Mouse (Mus musculus) hindbrain, embryonic 14.5 days (tissue): ENCODE data around the gene Wdr19. TPM values are rescaled to one million over a fixed set of nuclear protein-coding genes. Genes with fewer than 3 reads are reported as not detected.
"Not testable (repeated sequence)": the region's sequence is repeated elsewhere in the genome, so short reads cannot be mapped to it uniquely, and the experiment has no call there.

ENCODE experiments used
- ATAC-seq: fragments of 200-750 bp; cut with Nextera tagmentation; 2 replicates; pipeline ENCODE4 v1.8.0; 2017; ENCODE audit warnings: moderate number of reproducible peaks, mild to moderate bottlenecking, moderate TSS enrichment, moderate library complexity; ENCODE audit not compliant: low FRiP score
- DNase-seq: peaks from one replicate; pipeline ENCODE4 v3.0.0-alpha.2; 2015; ENCODE audit warnings: low spot score
- H3K27ac ChIP-seq: fragments of 300-500 bp; sonication (generic); 2 replicates; pipeline ENCODE4 v1.5.1; 2014; ENCODE audit warnings: mild to moderate bottlenecking, moderate library complexity
- H3K27me3 ChIP-seq: fragments of 300-500 bp; sonication (generic); 2 replicates; pipeline ENCODE4 v1.6.1; 2014; ENCODE audit warnings: mild to moderate bottlenecking, low read length, mixed read lengths; ENCODE audit not compliant: control insufficient read depth, insufficient read depth
- H3K36me3 ChIP-seq: fragments of 300-500 bp; sonication (generic); replicated peaks from 2 replicates; pipeline ENCODE4 v1.6.1; 2014; ENCODE audit not compliant: control insufficient read depth, insufficient read depth
- H3K4me1 ChIP-seq: fragments of 300-500 bp; sonication (generic); replicated peaks from 2 replicates; pipeline ENCODE4 v1.6.1; 2014; ENCODE audit warnings: antibody characterized with exemption, low read length, mixed read lengths; ENCODE audit not compliant: control insufficient read depth, insufficient read depth
- H3K4me2 ChIP-seq: fragments of 300-500 bp; sonication (generic); replicated peaks from 2 replicates; pipeline ENCODE4 v1.6.1; 2014; ENCODE audit warnings: mild to moderate bottlenecking, moderate library complexity
- H3K4me3 ChIP-seq: fragments of 300-500 bp; sonication (generic); replicated peaks from 2 replicates; pipeline ENCODE4 v1.5.1; 2014; ENCODE audit warnings: mild to moderate bottlenecking, low read length
- H3K9ac ChIP-seq: fragments of 300-500 bp; sonication (generic); 2 replicates; pipeline ENCODE4 v1.6.1; 2014
- H3K9me3 ChIP-seq: fragments of 300-500 bp; sonication (generic); 2 replicates; pipeline ENCODE4 v1.6.1; 2016; ENCODE audit warnings: low read length; ENCODE audit not compliant: control insufficient read depth
- WGBS: fragments of 180-500 bp; shearing (Covaris S2); extraction: QIAGEN DNeasy Blood & Tissue Kit; methylation state at CpG from one replicate; pipeline ENCODE4 v1.1.7; 2014; 5-methylcytosine and 5-hydroxymethylcytosine counted together
- polyA plus RNA-seq: library from polyadenylated mRNA; unstranded; fragments of >200 nt; fragmentation: Nextera tagmentation; extraction: Ambion mirVana; gene quantifications from 2 replicates; pipeline ENCODE4 v1.2.1, GENCODE M21; 2014

Gene Wdr19
- polyA plus RNA-seq, 1 experiment from 2014 or later, result 15.7 TPM

DNA sequence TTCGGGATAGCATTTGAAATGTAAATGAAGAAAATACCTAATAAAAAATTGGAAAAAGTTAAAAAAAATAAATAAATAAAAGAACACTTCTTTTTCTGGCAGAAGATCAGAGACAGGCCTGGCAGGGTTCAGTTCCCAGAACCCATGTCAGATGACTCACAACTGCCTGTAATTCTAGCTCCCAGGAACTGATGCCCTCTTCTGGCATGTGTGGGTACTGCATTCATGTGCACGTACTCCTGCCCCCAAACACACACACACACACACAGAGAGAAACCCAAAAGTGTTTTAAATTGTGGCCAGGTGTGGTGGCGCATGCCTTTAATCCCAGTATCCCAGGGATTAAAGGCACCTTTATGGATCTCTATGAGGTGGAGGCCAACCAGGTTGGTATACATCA, 84.7 kb downstream of the Wdr19 start:
- no peak for ATAC-seq
- no peak overlapping the region for H3K27ac ChIP-seq
- H3K9ac ChIP-seq, result no peak overlapping the region
- no peaks in the 10 kb centered on the region for H3K4me1 ChIP-seq
- H3K36me3 ChIP-seq, result peaks cover 21% of the 10 kb centered on the region
- no peaks in the 10 kb centered on the region for H3K27me3 ChIP-seq
- WGBS, result 98% methylated on average over 3 of the region's 3 CpGs
- no peak overlapping the region for H3K4me3 ChIP-seq
- DNase-seq, result no peak
- no peak overlapping the region for H3K4me2 ChIP-seq
- no peaks in the 10 kb centered on the region for H3K9me3 ChIP-seq

DNA sequence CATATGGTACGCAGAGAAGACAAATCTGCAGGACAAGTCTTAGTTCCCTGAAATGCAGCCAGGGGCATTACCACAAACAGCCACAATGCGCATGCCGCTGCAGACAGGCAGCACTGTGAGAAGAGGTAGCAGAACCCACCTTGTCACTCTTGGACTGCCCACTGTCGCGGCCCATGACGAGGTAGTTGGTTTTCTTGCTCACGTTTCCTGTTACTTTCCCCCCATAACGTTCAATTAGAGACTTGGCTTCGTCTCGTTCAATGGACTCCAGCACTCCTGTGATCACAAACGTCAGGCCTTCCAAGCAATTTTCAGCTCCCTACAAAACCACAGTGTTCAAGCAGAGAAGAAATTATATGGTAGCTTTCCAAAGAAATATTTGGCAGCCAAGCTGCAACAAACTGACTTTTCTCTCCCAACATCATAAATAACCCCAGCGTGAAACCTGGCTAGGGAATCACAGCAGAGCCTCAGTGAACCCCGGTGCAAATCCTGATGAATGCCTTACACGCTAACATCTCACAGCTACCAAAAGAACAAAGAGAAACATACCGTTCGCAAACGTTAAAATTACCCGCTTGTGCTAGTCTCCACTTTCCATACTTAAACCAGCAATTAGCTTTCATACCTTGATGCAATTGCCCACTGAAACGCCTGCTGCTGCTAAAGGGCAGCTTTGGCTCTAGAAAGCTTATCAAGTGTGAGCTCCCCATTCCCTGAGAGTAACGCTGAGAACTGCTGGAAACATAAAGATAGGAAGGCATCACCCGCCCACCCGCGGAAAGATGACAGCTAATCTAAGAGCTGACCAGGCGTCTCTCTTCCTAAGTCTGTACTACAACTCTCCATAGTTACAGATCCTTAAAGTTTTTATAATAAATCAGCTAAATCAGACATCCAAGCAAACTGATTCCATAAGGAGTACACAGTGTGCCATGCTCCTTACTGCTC, 88.5 kb downstream of the Wdr19 start:
- no peaks in the 10 kb centered on the region for H3K9me3 ChIP-seq
- H3K4me3 ChIP-seq, result no peak overlapping the region
- ATAC-seq (no peak), DNase-seq (no peak)
- peaks cover 36% of the 10 kb centered on the region for H3K36me3 ChIP-seq
- H3K9ac ChIP-seq, result no peak overlapping the region
- WGBS, result 90% methylated on average over 24 of the region's 24 CpGs
- no peaks in the 10 kb centered on the region for H3K4me1 ChIP-seq
- no peak overlapping the region for H3K4me2 ChIP-seq
- H3K27ac ChIP-seq, result no peak overlapping the region
- H3K27me3 ChIP-seq, result no peaks in the 10 kb centered on the region

DNA sequence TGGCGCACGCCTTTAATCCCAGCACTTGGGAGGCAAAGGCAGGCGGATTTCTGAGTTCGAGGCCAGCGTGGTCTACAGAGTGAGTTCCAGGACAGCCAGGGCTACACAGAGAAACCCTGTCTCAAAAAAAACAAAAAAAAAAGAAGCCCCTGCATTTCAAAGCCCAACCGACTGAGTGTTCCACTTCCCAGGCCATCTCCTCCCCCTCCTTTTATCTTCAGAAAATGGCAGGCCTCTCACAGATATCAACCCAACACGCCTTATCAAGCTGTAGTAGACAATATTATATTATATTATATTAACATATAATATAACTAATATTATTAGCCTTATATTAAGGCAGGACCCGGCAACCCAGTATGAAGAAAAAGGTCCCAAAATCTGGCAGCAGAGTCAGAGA, 89.5 kb downstream of the Wdr19 start:
- not testable (repeated sequence) for H3K27ac ChIP-seq, ATAC-seq, H3K27me3 ChIP-seq, H3K9ac ChIP-seq, H3K9me3 ChIP-seq, DNase-seq, H3K4me1 ChIP-seq, H3K4me3 ChIP-seq, H3K4me2 ChIP-seq
- WGBS, result 92% methylated on average over 8 of the region's 8 CpGs
- H3K36me3 ChIP-seq, result peaks cover 41% of the 10 kb centered on the region

GRCm38 (mm10) chr5:65293627-65294026, 94.1 kb downstream of the Wdr19 start:
- H3K4me1 ChIP-seq, result no peaks in the 10 kb centered on the region
- H3K27ac ChIP-seq, result no peak overlapping the region
- no peaks in the 10 kb centered on the region for H3K9me3 ChIP-seq
- peaks cover 47% of the 10 kb centered on the region for H3K36me3 ChIP-seq
- H3K9ac ChIP-seq, result no peak overlapping the region
- 92% methylated on average over 6 of the region's 6 CpGs for WGBS
- DNase-seq, result no peak
- H3K27me3 ChIP-seq, result no peaks in the 10 kb centered on the region
- ATAC-seq, result no peak
- H3K4me3 ChIP-seq, result no peak overlapping the region
- H3K4me2 ChIP-seq, result no peak overlapping the region

DNA sequence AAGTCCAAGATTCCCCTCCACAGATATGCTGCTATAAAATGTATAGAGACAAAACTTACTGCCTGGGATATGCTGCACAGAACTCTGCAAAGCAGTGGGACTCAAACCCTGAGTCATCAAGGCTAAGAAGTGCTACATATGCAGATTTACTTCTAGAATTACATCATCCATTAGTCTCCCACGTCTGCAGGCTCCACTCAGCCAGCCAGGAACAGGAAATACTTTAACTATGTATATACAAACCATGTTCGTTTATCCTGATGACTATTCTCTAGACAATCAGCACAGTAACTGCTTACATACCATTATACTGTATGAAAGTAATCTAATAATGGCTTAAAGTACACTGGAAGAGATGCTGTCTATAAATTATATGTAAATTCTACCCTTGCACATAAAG, 94.8 kb downstream of the Wdr19 start:
- no peaks in the 10 kb centered on the region for H3K9me3 ChIP-seq
- H3K27ac ChIP-seq, result no peak overlapping the region
- no peak overlapping the region for H3K4me2 ChIP-seq
- H3K27me3 ChIP-seq, result no peaks in the 10 kb centered on the region
- H3K36me3 ChIP-seq, result peaks cover 45% of the 10 kb centered on the region
- no peak overlapping the region for H3K9ac ChIP-seq
- no peaks in the 10 kb centered on the region for H3K4me1 ChIP-seq
- H3K4me3 ChIP-seq, result no peak overlapping the region
- DNase-seq (no peak), ATAC-seq (no peak)
- 68% methylated on average over 2 of the region's 2 CpGs for WGBS

- Histone ChIP-seq H3K27ac (no peak overlapping the region), H3K9ac (no peak overlapping the region), H3K4me1 (no peaks in the 10 kb centered on the region), H3K27me3 (no peaks in the 10 kb centered on the region), H3K4me2 (no peak overlapping the region), H3K9me3 (no peaks in the 10 kb centered on the region), H3K4me3 (no peak overlapping the region), H3K36me3 (peaks cover 43% of the 10 kb centered on the region)
- no peak for DNase-seq
- WGBS, result 93% methylated on average over 7 of the region's 7 CpGs
- ATAC-seq, result no peak
These were observed 98.9 kb downstream of the Wdr19 start for GRCm38 (mm10) chr5:65298167-65298950.

DNA sequence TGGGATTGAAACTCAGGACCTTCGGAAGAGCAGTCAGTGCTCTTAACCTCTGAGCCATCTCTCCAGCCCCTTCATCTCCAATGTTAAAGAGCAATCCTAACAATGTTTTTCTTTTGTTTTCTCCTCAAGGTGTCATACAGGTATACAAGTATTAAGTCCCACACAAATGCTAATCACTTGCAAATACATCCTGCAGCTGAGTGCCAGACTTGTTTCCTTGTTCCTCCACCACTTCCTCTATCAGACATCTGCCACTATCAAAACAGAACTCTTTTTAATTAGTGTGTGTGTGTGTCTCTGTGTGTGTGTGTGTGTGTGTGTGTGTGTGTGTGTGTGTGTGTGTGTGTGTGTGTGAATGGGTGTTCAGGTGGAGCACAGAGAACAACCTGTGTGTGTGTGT, 100.1 kb downstream of the Wdr19 start:
- H3K4me2 ChIP-seq, result not testable (repeated sequence)
- 83% methylated on average over 1 of the region's 1 CpGs for WGBS

GRCm38 (mm10) chr5:65300121-65300520, 100.6 kb downstream of the Wdr19 start:
- DNase-seq (no peak), ATAC-seq (no peak)
- 91% methylated on average over 9 of the region's 9 CpGs for WGBS
- H3K27me3 ChIP-seq, result no peaks in the 10 kb centered on the region
- peaks cover 31% of the 10 kb centered on the region for H3K36me3 ChIP-seq
- H3K9me3 ChIP-seq, result no peaks in the 10 kb centered on the region
- H3K4me1 ChIP-seq, result no peaks in the 10 kb centered on the region
- H3K27ac ChIP-seq, result no peak overlapping the region
- H3K4me3 ChIP-seq, result no peak overlapping the region
- H3K4me2 ChIP-seq, result no peak overlapping the region
- H3K9ac ChIP-seq, result no peak overlapping the region

More for the DNA sequence above, 100.1 kb downstream of the Wdr19 start:
- not testable (repeated sequence) for H3K27me3 ChIP-seq, H3K4me1 ChIP-seq, ATAC-seq, DNase-seq, H3K9ac ChIP-seq, H3K9me3 ChIP-seq, H3K4me3 ChIP-seq, H3K27ac ChIP-seq
- peaks cover 33% of the 10 kb centered on the region for H3K36me3 ChIP-seq

DNA sequence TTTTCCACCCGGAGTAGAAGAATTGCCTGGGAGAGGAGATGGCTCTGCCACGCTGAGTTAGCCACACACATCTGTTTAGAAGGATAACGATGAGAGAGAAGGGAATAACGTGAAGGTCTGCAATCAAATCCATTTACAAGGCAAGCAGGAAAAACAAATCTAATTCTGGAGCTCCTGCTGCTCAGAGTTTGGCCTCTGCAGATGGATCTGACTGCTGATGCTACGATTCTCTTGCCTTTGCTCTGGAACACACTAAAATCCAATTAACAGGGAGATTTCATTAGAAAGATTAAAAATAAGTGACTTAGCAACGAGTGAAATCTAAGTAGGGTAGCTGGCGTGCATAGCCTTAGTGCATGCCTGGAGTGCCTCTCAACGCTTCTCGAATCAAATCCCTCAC, 106.0 kb downstream of the Wdr19 start:
- H3K27ac ChIP-seq, result no peak overlapping the region
- DNase-seq (no peak), ATAC-seq (no peak)
- no peaks in the 10 kb centered on the region for H3K9me3 ChIP-seq
- no peak overlapping the region for H3K4me2 ChIP-seq
- no peaks in the 10 kb centered on the region for H3K27me3 ChIP-seq
- 75% methylated on average over 9 of the region's 9 CpGs for whole genome bisulfite sequencing
- H3K4me1 ChIP-seq, result no peaks in the 10 kb centered on the region
- no peak overlapping the region for H3K4me3 ChIP-seq
- H3K36me3 ChIP-seq, result peaks cover 15% of the 10 kb centered on the region; the same call in 1 of the 2 replicates
- H3K9ac ChIP-seq, result no peak overlapping the region
